ENCODE assay signal across 17 mouse cellular contexts in the genomic region with DNA sequence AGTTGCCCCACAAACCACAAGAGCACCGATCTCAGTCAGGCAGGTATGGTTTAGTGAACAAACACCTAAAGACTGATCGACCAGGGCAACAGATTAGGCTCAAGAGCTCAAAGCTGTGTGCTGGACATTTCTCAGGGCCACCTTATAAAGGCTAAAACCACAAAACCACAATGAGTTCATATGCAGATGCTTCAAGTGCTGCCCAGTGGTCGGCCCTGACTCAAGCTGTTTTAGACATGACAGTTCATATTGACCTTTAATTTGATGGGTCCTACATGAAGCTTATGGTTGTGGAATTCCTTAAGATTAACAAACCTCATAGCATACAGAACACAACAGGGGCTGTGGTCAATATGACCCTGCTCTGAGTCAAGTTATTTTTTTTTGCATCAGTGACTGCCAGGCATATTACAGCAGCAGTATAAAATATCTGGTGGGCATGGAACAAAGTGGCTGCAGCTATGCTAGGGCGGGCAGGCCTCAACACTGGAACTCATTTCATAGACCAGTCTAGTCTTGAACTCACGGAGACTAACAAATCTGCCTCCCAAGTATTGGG.
DNase-seq lines count a peak whose midpoint lies in the region.
"Had no signal": no experiment of that assay in that cellular context is flagged by ENCODE, and none has a peak within 500 bp of the region (broad histone marks: within the 10 kb centered on the region; RNA-seq: fewer than 3 reads in every experiment).

No protein-coding gene starts in this region.

- DNase-seq in heart, adult 11 months = peak; percentile 57
- DNase-seq in heart, adult 9 months (ENCODE audit: low spot score in 2 of 2) = no peak
- DNase-seq in 416B (ENCODE audit: low read depth) (peak; percentile 63), NIH3T3 (ENCODE audit: low read depth) (peak; percentile 46)
- no peak for DNase-seq in left cerebral cortex, adult 11 months (ENCODE audit: low spot score)
- no peak for DNase-seq in heart, postnatal 36 days
- no peak for DNase-seq in lung, postnatal 36 days
- DNase-seq: adrenal gland, adult 2 months; adrenal gland, postnatal 14 days; cerebellum, adult 11 months; cerebellum, adult 2 months; cerebellum, adult 9-11 months; cerebellum, postnatal 25 days; forebrain, postnatal 0 days; gastrocnemius, adult 2 months; gastrocnemius, postnatal 25 days; heart, adult 2 months had no signal

- intact Hi-C loops in heart, postnatal 36 days (cut with DNase I) = no loop called here

Comparison
In these comparisons a context has a peak if more than half of its experiments do, and no peak if none do; other contexts are left out.
1. DNase-seq: peak in heart, adult 11 months (single experiment), 416B (single experiment) and NIH3T3 (single experiment); none in heart, adult 9 months (0 of 2), left cerebral cortex, adult 11 months (single experiment), heart, postnatal 36 days (0 of 2) and lung, postnatal 36 days (single experiment).